Mouse (Mus musculus) brain, adult 2 months (tissue): ENCODE measurements around the gene Hbp1.

ENCODE experiments used
- DNase-seq: peaks from one replicate; pipeline ENCODE4 v3.0.0; 2011; ENCODE audit warnings: low read depth, low spot score

Hbp1 gene

DNA sequence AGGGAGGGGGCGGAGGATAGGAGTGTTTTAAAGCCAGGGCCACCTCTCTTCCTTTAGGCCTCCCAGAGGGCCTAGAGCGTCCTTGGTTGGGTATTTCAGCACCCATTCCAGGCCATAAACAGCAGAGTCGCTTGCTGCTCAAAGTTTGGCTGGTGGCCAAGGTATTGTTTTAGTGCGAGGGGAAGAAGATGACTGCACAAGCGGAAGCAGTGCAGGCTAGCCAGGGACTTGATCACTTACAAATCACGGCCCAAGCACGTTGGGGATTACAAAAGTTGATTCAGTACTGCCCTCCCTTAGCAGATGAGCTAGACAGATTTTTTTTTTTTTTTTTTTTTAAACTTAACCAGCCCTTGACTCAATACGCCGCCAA lies 310 bp upstream of the Hbp1 start:
- DNase-seq = no peak

DNA sequence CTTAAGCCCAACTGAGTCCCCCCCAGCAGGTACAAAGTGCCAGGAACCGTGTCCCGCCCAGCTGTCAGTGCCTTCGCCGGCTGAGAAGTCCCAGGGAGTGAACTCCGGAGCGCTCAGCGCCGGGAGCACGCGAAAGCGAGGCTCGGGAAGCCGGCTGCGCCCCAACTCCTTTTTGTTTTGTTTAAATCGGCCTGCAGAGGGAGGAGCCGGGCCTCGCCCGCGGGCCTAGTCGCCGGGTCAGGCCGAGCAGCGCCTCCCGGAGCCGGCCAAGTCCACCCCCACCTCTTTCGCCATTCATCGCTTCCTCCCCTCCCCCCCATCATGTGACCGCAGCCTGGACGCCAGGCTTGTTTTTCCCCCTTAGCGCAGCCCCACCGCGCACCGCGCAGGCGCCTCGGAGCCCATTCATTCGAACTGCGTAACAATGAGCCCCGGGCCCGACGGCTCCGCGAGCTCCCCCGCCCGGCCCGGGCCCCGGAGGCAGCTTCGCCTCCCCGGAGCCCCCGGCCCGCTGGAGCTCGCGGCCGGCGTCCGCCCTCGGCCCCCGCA lies 1.1 kb downstream of the Hbp1 start:
- DNase-seq = peak; percentile 97

DNA sequence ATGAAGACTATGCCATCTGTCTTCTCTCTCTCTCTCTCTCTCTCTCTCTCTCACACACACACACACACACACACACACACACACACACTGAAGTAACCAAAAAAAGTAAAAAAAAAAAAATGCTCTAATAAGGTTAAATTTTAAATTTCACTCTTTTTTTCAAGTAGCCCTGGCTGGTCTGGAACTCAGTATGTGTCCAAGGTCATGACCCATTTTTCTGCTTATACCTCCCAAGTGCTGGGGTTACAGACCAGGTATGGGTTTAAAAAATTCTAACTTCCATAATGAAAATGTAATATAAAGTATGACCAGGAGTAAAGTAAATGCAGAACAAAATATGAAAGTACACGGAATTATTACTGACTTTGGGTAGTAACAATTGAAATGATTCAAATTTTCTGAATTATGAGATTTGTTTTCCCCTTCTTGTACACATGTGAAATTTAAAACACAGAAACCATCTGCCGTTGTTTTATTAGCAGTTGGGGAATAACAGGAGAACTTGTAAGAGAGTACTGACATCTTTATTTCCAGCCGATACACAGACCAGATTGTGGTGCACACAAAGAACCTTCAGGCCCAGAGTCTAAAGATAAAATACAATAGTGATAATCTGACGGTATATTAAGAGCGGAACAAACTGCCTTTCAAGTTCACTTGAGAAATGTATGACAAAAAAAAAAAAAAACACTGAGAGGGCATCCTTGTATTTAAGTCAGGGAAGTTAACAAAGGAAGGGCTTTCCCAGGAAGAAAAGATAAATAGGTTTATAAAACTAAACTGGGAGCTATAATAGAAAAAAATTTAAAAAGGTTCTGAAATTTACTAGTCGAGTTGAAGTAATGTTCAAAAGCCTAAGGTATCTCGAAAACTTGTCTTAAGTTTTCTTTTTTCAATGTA lies 2.0 kb downstream of the Hbp1 start:
- no peak for DNase-seq

DNA sequence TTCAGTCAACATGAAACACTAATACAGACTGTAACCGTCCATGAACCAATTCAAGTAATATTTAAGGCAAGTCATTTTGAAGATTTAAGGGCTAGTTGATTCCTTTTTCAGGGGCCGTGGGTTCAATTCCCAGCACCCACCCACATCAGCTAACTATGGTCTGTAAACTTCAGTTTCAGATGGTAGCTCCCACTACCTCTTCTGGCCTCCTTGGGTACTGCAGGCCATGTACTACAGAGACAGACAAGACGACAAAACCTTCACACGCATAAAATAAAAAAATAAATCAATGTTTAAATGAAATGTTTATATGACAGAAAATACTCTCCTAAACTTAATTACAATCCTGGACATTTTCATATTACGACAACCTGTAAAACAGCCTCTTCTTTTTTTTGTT lies 2.9 kb downstream of the Hbp1 start:
- no peak for DNase-seq

DNA sequence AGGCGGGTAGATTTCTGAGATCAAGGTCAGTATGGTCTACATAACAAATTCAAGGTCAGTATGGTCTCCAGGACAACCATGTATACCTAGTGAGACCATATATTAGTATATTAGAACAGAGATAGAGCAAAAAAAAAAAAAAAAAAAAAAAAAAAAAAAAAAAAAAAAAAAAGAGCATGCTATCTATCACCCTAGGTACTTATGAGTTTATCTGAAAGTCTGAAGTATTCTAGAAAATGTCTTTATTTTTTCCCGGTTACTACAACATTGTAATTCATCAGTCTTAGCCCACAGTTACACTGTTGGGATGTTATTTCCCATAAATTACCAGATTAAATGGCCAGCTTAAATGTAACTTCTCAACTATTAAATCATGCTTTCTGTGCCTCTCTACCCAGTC lies 5.9 kb downstream of the Hbp1 start:
- no peak for DNase-seq

DNA sequence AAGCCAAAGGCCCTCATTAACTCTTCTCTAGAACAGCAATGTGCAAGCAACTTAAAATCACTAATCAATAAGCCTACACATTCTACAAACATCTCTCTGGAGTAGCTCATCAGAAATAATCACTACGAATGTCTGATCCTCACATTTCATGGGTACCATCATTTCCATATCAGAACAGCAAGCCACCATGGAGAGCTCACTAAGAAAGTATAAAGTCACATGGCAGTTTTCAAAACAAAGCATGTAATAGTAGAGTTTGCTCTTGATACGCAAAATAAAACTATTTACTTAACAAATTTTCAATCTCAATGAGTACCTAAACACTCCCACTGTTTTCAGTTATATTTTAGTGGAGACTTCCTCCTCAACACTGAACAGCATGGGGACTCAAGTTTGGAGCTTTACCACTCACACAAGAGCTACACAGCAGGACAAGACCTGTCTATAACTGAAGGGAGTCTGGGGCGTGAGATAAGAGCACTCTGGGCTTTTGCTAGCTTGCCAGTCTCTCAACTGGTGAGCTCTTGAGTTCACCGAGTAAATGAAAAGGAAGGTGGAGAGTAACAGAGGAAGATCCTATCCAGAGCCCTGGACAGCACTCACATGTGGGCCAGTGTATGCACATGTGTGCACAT lies 7.2 kb downstream of the Hbp1 start:
- DNase-seq = no peak

DNA sequence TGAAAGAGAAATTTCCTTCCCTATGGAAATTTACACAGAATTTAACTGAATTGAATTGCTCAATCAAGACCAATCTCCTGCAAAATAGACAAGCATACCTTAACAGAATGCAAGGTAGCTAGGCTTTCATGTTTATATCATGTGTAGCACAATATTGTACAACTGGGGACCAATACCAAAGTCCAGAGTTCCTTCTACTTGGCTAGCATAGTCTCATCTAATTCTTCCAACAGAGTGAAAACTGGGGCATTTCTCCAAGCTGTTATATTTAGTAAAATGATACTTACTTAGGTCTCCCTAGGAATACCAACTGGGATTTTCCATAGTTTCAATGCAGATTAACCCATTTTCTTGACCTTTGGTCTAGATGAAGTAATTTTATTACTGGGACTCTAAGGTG lies 11.3 kb downstream of the Hbp1 start:
- DNase-seq = no peak

DNA sequence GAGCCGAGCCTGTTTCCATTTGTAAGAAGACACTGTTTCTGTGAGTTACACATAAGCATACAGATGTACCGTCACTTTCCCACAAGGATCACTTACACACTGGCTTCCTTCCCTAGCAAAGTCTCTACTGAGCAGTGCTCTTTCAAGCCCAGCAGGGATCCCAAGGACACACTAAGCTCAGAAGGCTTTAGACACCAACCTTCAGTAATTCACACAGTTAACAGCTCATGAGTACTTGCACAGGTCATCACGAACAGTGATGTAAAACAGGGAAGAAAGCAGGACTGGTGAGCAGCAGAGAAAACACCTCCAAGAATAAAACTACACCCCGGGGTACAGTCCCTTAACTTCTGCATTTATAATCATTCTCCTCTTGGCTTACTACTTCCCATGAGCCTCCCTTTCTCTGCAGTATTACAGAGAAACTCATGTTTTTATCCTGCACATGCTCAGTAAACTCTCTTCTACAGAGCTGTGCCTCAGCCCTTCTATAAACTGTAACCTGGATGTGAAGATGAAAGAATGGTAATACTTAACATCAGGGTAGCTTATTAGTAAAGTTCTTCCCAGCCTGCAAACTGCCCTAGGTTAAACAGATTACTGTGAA lies 11.8 kb downstream of the Hbp1 start:
- no peak for DNase-seq

DNA sequence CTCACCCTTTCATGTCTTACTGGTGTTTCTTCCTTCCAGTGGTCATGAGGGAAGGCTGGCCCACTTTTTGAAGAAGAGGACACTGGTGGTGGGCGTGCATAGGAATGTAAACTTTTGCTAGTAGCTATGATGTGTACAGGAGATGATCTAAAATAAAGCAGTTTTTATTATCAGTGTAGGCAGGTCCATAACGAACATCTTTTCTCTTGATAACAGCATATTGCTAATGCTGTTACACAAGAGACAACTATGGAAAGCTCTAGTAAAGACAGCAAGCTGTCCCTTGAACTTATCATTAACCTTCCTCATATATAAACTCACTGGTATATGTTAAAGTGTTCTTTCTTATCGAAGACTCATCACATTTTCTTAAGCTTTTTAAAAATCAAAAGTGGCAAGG lies 12.7 kb downstream of the Hbp1 start:
- no peak for DNase-seq

DNA sequence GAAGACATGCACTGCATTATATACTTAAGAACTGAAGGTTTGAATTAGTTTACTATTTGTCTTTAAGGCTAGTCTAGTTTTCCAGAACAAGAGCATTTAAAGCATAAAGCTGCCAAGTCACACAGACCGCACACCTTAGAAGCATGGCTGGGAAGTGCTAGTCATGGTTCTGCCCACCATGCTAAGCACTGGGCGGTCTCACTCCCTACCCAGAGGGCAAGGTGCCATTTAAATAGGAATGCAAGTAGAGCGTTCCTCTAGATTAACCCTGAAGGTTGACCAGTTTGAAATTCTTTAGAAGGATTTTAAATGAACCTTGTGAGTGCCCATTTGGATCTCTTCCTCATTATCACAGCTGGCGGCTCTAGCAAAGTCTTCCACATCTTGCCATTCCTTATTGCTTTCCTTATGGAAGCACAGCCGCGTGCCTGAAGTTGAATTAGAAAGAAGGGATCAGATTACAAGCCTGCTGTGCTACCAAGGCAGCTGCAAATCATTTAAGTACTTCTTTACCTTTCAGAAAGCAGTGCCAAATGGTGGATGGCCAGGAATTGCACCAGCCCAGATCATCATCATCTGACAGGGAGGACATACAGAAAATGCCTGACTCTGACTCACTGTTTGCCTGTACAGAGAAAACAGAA lies 13.6 kb downstream of the Hbp1 start:
- DNase-seq = no peak

DNA sequence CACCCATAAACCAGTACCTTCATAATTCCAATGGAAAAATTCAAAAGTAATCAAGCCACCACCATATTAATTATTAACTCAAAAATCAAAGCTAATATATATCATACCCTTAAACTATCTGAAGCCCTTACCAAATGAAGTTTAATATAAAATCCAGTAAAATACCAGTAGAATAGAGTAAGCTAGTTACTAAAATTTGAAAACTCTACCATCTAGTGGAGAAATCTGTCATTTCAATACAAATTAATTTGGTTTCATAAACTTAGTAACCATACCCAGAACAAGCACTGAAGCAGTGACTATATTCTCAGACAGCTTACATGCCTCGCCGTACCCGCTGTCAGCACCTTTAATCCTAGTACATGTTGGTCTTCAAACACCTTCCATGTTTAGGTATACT lies 18.5 kb downstream of the Hbp1 start:
- DNase-seq = no peak

DNA sequence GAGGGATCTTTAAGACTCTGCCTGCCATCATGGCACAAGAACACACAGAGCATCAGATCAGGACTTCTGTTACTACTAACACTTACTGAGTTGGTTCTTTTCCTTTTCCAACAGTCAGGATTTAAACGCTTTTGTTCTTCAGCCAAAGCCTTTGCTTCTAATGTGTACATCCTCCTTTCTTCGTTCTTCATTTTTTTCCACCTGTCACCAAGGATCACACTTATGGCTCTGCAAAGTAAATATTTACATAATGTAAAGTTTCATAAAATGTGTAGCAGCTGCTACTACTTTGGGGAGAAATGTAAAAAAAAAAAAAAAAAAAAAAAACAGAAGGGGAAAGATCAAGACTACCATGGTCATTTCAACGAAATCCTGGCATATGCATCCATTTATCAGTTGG lies 21.8 kb downstream of the Hbp1 start:
- DNase-seq = no peak

DNA sequence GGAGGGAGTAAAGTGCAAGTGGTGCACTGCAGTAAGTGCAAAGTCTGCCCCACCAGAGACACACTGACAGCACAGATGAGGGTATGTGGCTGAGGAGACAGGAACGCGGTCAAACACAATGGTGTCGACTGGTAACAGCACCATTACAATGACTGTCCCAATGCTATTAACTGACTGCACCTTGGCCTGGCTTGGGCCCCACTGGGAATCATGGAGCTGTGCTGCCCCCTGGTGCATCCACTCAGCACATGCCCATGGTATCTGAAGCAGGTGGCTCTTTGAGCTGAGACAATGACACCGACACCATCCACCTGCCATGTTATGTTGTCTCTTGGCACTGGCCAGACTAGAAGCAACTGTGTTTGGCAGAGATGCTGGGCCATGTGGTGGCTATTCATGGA lies 23.7 kb downstream of the Hbp1 start:
- peak; percentile 98 for DNase-seq

DNA sequence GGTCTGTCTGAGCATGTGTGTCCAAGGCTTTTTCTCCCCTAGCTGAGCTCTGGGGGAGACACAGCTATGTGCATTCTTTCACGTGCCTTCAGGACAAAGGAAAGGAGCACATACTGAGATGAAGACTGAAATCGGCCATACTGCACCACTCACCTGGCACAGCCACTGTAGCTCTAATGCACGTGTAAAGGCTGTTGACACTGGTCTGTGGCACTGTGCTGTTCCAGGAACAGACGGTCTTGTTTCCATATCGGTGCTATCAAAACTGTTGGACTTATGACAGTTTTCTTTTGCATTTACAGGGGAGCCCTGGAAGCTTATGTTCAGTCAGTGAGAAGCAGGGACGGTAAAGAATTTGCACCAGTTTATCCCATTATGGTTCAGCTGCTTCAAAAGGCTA lies 25.0 kb downstream of the Hbp1 start:
- peak; percentile 53 for DNase-seq

DNA sequence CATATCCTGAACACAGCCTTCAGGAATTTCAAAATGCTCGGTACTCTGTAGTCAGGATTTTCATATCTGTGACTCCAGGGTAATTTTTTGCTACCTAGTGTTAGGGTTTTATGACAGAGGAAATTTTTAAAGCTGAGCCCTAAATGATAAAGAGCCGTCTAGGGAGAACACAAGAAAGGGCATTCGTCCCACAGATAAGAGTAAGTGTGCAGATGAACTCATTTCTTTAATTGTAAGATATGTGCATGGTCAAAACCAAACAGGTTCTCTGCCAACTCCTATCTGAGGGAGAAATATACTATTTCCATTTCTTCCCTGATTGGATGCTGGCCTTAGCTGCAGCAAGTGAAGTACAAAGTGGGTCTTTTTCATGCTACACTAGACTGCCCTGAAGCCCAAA lies 26.2 kb downstream of the Hbp1 start:
- DNase-seq = no peak

DNA sequence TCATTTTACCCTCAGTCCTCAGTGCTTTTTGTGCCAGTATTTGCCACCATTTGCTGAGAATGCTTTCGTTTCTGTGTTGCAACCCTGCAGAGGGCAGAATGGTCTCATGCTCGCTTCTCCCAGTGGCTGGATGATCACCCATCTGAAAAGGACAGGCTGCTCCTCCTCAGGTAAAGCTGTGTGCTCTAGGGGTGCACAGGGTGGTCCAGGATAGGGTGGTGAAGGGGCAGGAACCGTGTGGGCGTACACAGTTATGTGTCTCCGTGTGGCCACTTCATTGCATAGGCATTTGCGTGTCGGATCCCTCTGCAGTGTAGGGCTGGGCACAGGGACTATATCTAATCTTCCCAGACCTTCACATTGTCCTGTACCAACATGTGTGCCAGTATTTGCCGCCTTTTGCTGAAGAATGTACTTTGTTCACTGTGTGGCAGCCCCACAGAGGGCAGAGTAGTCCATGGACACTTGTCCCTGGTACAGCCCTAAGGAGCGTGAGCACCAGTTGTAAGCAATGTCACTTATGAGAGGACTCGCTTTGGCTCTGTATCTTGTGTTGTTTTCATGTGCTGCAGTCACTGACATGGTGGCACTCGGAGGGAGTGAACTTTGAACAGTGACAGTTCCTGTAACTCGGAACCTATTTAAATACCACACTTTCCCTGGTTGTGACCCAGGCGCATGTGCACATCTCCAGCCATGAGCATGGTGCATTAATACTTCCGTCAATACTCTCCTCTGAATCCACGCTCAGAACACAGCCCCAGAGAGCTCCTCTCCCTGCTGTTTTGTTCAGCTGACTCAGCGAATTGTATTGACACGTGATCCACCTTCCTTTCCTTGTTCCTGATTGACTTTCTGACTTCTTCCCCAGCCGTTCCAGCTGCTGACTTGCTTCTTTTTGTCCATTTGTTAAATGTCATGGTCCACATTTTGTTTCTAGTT lies 29.6 kb downstream of the Hbp1 start:
- DNase-seq = no peak

DNA sequence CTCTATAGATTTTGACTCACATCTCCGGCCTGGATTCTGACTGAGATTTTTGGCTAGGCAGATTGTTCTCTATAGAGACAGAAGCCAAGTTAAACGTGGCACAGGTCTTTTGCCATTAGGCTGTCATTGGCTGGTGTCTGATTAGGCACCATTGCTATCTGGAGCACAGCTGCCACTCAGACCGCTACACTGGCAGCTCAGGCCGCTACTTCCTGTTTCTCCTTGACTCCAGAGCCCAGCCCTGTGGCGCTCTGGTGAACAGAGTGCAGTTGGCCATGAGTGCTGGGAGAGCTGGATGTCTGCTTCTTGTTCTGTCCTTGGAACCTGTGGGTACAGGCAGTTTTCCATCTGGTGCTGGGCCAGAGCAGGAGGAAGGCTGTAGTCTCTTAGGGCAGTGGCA lies 33.1 kb downstream of the Hbp1 start:
- DNase-seq = peak; percentile 90

DNA sequence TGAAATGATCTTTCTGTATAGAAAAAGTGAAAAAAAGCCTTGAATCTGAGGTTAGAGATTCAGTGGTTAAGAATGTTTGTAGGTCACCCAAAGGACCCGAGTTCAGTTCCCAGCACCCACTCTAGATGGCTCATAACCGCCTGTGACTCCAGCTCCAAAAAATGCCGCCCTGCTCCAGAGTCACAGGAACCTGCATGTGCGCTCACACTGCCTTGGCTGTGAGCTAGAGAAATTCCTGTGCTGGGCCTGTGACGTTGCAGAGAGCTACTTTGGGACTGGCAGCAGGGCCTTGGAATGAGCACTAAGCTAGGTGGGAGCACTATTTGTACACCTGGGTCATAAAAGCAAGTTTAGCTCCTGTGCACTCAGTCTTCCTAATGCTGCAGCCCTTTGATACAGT lies 33.6 kb downstream of the Hbp1 start:
- no peak for DNase-seq

DNA sequence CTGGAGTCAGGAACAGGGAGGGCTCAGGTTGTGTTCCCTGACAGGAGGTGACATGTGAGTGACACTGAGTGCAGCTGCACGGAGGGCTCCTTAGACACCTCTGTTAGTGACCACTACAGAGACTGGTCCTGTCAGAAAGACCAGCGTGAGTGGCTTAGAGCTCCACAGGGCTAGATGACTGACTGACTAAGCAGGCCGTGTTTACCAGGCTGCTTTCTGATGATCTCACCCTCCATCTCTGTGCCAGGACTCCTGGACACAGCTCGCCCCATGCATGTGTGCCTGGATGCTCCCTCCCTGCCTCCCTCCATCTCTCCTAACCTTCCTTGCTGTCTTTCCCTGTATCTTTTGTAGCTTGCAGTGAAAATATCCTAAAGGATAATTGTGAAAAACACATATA lies 36.7 kb downstream of the Hbp1 start:
- peak; percentile 97 for DNase-seq

DNA sequence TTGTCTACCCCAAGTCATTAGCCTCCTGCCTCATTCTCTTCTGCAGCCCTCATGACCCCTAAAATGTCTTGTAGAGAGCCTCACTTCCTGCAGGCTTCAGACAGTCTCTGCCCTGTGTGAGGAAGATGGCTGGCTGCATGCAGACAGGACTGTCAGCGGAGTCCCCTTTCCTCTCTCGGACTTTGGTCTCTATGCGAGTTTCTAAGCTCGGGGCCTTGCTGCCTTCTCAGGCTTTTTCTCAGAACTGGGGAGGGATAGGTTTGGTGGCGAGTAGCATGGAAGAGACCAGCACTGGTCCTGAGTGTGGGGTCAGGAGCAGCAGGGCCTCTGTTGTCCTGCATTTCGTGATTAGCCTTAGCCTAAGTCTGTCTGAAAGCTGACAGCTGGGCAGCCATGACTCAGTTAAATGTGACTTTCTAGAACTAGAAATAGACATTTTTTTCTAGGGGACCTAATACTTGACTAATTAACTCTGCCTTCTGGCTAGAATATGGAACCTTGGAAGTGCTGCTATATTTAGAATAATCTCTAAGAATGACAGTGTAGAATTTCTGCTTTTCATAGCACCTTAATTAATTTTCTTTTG lies 37.3 kb downstream of the Hbp1 start:
- peak; percentile 56 for DNase-seq

DNA sequence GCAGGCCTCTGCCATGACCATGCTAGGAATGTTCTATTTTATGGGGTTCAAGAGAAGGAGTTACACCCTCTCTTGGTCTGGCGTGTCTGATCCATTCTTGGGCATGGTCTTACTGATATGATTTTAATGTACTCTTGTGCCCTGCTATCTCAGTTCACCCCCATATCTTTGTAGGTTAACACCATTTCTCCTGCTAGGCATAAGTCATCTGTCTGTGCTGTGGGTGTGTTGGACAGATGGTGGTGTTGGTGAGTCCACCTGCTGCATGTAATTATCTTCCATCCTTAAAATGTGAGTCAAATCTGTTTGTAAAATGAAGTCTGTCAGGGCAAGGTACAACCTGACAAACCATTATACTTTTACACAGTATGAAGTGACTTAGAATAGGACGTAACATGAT lies 42.9 kb downstream of the Hbp1 start:
- peak; percentile 79 for DNase-seq
